Mouse (Mus musculus) effector memory CD4-positive, alpha-beta T cell, adult 7 months (primary cell): ENCODE data around the gene Pcmtd2. TPM values are rescaled to one million over a fixed set of nuclear protein-coding genes. Genes with fewer than 3 reads are reported as not detected.

Source experiments
- polyA plus RNA-seq: library from polyadenylated mRNA; unstranded; fragments of 100-300 nt; shearing (Covaris generic); gene quantifications from one replicate; pipeline ENCODE4 v1.2.1, GENCODE M21; 2017

Pcmtd2 gene
- 58.3 TPM for polyA plus RNA-seq

GRCm38 (mm10) chr2:181837372-181838292, at the start of gene Pcmtd2:
Pcmtd2 (plus strand) TSS chr2:181837854.

DNA sequence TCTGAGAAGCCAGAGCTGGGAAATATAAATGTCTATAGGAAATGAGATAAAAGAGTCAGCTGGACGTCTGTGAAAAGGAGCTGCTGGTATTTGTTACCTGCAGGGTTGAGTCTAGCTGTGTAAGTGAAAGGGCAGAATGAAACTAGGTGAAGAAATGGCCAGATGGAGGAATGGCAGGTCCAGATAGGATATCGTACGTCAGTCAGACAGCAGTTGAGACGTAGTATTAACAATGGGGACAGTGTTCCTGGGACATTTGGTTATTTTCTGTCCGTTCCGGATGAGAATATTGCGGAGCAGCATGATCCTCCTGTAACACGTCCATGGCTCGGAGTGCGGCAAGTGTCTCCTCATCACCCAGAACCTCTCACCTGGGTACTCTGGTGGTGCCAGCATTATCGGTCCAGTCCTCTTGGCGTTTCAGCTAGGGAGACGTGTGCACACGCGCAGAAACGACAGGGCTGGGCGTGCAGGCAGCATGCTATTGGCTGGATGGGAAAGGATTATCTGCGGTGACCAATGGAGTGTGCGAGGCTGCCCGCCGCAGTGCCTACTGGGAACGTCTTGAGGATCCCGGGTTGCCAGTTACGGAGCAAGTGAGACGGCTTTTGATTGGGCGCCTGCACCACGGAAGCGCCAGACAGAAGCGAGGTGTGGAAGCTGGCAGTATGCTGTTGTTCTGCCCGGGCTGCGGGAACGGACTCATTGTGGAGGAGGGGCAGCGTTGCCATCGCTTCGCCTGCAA, 26.3 kb downstream of the Pcmtd2 start, which contains the start of gene Polr3k:
Polr3k (plus strand) TSS at position 547 of the 745 bp plus-strand sequence.

Other genes starting within 250 kb of the Pcmtd2 start
- 96.9 TPM for gene Prpf6, start 246.0 kb upstream of the Pcmtd2 start, polyA plus RNA-seq
- gene Zfp512b, start 245.1 kb upstream of the Pcmtd2 start, polyA plus RNA-seq: 26.8 TPM
- gene Samd10, start 238.6 kb upstream of the Pcmtd2 start, polyA plus RNA-seq: 12.5 TPM
- not detected for gene Gm29797, start 180.8 kb upstream of the Pcmtd2 start, polyA plus RNA-seq
- gene Sox18, start 166.2 kb upstream of the Pcmtd2 start, polyA plus RNA-seq: 0.32 TPM
- gene Tcea2, start 157.5 kb upstream of the Pcmtd2 start, polyA plus RNA-seq: 25.3 TPM
- gene Rgs19, start 143.9 kb upstream of the Pcmtd2 start, polyA plus RNA-seq: 118 TPM
- not detected for gene Lkaaear1, start 139.4 kb upstream of the Pcmtd2 start, polyA plus RNA-seq
- not detected for gene Oprl1, start 122.8 kb upstream of the Pcmtd2 start, polyA plus RNA-seq
- gene Myt1, start 74.5 kb upstream of the Pcmtd2 start, polyA plus RNA-seq: not detected
- gene Polr3k, start 26.5 kb downstream of the Pcmtd2 start, polyA plus RNA-seq: 21.6 TPM
- 0.17 TPM for gene Gm14496, start 153.3 kb downstream of the Pcmtd2 start, polyA plus RNA-seq